Mouse (Mus musculus) testis, adult 10 weeks (tissue): ENCODE results near the gene Clca3a2. TPM values are rescaled to one million over a fixed set of nuclear protein-coding genes. Genes with fewer than 3 reads are reported as not detected.

Experiments
- polyA plus RNA-seq: library from polyadenylated mRNA; stranded (reverse); fragments of 350-450 nt; fragmentation: Illumina TruSeq; extraction: RNeasy Lipid Tissue Mini Kit (QIAGEN cat#74804); gene quantifications from one replicate; pipeline ENCODE4 v1.2.3, GENCODE M21; 2014; ENCODE audit warnings: low read depth, low replicate concordance

The Clca3a2 gene
- polyA plus RNA-seq = 0.35 TPM

DNA sequence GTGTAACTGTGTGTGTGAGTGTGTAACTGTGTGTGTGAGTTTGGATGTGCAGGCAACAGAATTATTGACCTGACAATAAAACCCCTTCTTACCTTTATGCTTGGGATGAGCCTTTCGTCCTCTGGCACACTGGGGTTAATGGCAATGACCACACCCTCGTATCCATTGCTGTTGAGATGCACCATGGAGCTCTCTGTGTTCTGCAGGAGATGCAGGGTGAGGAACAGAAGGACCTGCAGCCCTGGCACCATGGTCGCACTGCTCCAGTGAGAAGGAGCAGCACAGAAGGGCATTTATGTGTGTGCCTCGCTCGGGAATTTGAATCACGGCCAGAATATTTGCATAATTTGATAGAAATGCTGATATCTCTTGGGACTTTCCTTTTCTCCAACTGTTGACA lies at the start of gene Clca3a2:
Gene Clca3a2 (minus strand): TSS at position 276 of the 400 bp plus-strand sequence.

DNA sequence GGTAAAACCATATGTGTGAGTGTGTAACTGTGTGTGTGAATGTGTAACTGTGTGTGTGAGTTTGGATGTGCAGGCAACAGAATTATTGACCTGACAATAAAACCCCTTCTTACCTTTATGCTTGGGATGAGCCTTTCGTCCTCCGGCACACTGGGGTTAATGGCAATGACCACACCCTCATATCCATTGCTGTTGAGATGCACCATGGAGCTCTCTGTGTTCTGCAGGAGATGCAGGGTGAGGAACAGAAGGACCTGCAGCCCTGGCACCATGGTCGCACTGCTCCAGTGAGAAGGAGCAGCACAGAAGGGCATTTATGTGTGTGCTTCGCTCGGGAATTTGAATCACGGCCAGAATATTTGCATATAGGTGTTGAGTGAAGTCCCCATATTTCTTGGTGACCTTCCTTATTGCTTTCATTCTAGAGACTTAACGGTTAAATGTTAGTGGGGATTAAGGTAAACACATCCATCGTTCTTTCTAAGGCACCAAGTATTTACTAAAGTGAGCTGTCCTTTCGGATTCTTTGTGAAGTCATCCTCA lies 29.8 kb upstream of the Clca3a2 start, which contains the start of gene Clca3b:
Gene Clca3b (minus strand): TSS at position 344 of the 543 bp plus-strand sequence.

DNA sequence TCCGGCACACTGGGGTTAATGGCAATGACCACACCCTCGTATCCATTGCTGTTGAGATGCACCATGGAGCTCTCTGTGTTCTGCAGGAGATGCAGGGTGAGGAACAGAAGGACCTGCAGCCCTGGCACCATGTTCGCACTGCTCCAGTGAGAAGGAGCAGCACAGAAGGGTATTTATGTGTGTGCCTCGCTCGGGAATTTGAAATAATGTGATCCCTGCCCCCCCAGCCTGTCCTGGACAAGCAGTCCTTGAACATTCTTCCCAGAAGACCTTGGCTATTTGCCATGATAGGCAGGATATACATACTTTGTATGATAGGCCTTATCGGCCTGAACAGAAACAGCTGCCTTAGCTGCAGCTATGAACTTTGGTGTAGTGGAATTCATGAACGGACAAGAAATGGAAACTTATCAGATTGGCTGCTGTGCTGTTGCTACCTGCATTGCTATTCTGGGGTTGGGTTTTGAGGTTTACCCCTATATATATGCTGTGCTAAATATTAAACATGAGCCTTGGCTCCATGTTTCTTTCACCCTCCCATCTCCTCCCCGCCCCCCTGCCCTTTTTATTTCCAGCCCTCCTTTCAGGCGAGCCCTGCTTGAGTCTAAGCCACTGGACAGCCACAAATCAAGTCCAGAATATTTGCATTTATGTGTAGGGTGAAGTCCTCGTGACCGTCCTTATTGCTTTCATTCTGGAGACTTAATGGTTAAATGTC lies 58.5 kb downstream of the Clca3a2 start, which contains the start of gene Clca3a1:
Gene Clca3a1 (minus strand): TSS at position 386 of the 718 bp plus-strand sequence.

Other genes starting within 250 kb of the Clca3a2 start
- 12.4 TPM for gene Hs2st1, start 249.3 kb downstream of the Clca3a2 start, polyA plus RNA-seq
- 488 TPM for gene Selenof, start 249.2 kb downstream of the Clca3a2 start, polyA plus RNA-seq
- 1,984 TPM for gene Sh3glb1, start 99.2 kb downstream of the Clca3a2 start, polyA plus RNA-seq
- 5.0 TPM for gene Clca3a1, start 58.5 kb downstream of the Clca3a2 start, polyA plus RNA-seq
- gene Clca3b, start 29.9 kb upstream of the Clca3a2 start, polyA plus RNA-seq = not detected
- gene Clca4b, start 113.0 kb upstream of the Clca3a2 start, polyA plus RNA-seq = 0.32 TPM
- gene Clca4a, start 155.6 kb upstream of the Clca3a2 start, polyA plus RNA-seq = 0.14 TPM
- 0.24 TPM for gene Clca1, start 213.3 kb upstream of the Clca3a2 start, polyA plus RNA-seq